Mouse (Mus musculus): ENCODE measurements around the gene Fhl2. TPM values are rescaled to one million over a fixed set of nuclear protein-coding genes. Genes with fewer than 3 reads are reported as not detected.

The Fhl2 gene
- polyA plus RNA-seq (2014; fragmentation: Nextera tagmentation; extraction: Ambion mirVana), result 17.4 and 18.5 TPM in 2 replicates

DNA sequence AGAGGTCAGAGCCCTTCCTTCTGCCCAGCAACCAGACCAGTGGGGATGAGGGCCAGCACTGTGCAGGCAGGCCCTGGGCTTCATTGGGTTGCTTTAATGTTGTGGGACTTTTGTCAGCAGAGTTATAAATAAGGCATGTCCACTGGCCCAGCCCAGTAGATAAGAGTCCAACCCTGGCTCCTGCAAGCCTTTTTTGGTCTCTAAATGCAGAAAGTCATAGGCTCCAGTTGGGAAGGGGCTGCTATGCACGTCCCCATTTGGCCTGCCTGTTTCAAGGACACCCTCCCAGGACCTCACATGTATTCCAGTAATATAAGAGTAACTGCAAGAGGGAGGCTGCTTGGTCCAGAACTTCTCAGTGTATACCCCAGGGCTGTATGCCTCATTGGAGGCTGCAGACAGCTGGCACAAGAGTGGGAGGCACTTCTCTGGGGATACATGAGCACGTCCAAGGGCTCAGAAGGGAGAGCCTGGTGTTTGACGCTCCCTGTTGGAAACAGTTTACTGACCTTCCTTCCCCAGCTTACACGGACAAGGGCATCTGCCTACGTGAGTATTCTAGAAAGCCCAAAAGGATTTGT lies at the start of gene Fhl2:
Gene Fhl2 (minus strand): TSS at position 324 of the 581 bp plus-strand sequence.
- WGBS, result 82% methylated on average over 5 of the region's 5 CpGs
- H3K27me3 ChIP-seq (ENCODE audit: control insufficient read depth, insufficient read depth, low read length), result no peaks in the 10 kb centered on the region
- H3K4me1 ChIP-seq (ENCODE audit: control insufficient read depth, insufficient read depth, low read length), result no peaks in the 10 kb centered on the region
- H3K4me3 ChIP-seq (replicated peaks; ENCODE audit: low read depth, low read length), result no peak within 1 kb of the TSS
- ATAC-seq (ENCODE audit: low FRiP score, low TSS enrichment) (no peak), DNase-seq (no peak)
- H3K27ac ChIP-seq (replicated peaks; ENCODE audit: low read depth, low read length), result no peak within 1 kb of the TSS
- no peak within 1 kb of the TSS for H3K4me2 ChIP-seq (ENCODE audit: low read length)
- H3K9ac ChIP-seq (replicated peaks; ENCODE audit: low read length), result no peak within 1 kb of the TSS
- no peaks in the 10 kb centered on the region for H3K9me3 ChIP-seq (ENCODE audit: control insufficient read depth, low read length)
- H3K36me3 ChIP-seq (ENCODE audit: control insufficient read depth, insufficient read depth, low read length), result no peaks in the 10 kb centered on the region

DNA sequence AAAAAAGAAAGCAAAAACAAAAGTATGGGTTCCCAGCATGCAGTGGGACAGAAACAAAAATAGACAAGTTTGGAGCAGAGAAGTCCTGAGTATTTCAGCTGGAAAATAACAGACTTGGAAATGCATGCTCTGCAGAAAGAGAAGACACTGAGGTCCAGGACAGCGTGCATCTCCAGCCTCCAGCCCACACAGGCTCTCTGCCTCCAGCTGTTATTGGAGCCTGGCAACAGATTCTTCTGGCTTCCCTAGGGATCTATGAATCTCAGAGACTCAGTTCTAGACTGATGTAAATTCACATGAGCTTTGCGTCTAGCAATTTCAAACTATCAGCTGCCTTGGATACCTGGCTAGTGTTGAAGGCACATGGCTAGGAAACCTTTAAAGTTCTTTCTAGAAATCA lies 48.2 kb upstream of the Fhl2 start:
- H3K4me2 ChIP-seq (ENCODE audit: low read length), result no peak overlapping the region
- H3K4me1 ChIP-seq (ENCODE audit: control insufficient read depth, insufficient read depth, low read length), result no peaks in the 10 kb centered on the region
- no peak overlapping the region for H3K9ac ChIP-seq (replicated peaks; ENCODE audit: low read length)
- ATAC-seq (ENCODE audit: low FRiP score, low TSS enrichment), result no peak
- no peak overlapping the region for H3K27ac ChIP-seq (replicated peaks; ENCODE audit: low read depth, low read length)
- no peaks in the 10 kb centered on the region for H3K9me3 ChIP-seq (ENCODE audit: control insufficient read depth, low read length)
- DNase-seq, result no peak
- H3K36me3 ChIP-seq (ENCODE audit: control insufficient read depth, insufficient read depth, low read length), result no peaks in the 10 kb centered on the region
- 87% methylated on average over 2 of the region's 2 CpGs for WGBS
- no peaks in the 10 kb centered on the region for H3K27me3 ChIP-seq (ENCODE audit: control insufficient read depth, insufficient read depth, low read length)
- no peak overlapping the region for H3K4me3 ChIP-seq (replicated peaks; ENCODE audit: low read depth, low read length)

DNA sequence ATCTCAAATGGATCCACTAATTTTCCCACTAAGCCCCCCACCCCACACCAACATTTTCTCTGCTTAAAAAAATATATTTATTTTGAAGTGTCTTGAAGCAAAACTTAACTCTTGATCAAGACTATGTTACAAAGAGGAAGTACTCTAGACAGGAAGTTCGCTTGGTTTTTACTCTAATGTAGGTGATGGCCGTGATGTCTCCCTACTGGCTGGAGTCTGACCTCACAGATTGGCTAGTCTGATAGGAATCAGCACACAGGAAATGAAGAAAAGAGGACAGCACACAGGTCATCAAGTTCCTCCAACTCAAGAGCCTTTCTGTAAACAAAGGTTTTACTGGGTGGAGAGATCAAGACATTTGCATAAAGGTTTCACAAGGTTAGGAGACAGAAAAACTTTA lies 44.4 kb upstream of the Fhl2 start:
- Histone ChIP-seq H3K4me3 (replicated peaks; ENCODE audit: low read depth, low read length) (no peak overlapping the region), H3K4me1 (ENCODE audit: control insufficient read depth, insufficient read depth, low read length) (no peaks in the 10 kb centered on the region), H3K9me3 (ENCODE audit: control insufficient read depth, low read length) (no peaks in the 10 kb centered on the region), H3K27ac (replicated peaks; ENCODE audit: low read depth, low read length) (no peak overlapping the region), H3K4me2 (ENCODE audit: low read length) (no peak overlapping the region), H3K27me3 (ENCODE audit: control insufficient read depth, insufficient read depth, low read length) (no peaks in the 10 kb centered on the region), H3K9ac (replicated peaks; ENCODE audit: low read length) (no peak overlapping the region), H3K36me3 (ENCODE audit: control insufficient read depth, insufficient read depth, low read length) (no peaks in the 10 kb centered on the region)
- 92% methylated on average over 2 of the region's 2 CpGs for WGBS
- ATAC-seq (ENCODE audit: low FRiP score, low TSS enrichment) (no peak), DNase-seq (no peak)

DNA sequence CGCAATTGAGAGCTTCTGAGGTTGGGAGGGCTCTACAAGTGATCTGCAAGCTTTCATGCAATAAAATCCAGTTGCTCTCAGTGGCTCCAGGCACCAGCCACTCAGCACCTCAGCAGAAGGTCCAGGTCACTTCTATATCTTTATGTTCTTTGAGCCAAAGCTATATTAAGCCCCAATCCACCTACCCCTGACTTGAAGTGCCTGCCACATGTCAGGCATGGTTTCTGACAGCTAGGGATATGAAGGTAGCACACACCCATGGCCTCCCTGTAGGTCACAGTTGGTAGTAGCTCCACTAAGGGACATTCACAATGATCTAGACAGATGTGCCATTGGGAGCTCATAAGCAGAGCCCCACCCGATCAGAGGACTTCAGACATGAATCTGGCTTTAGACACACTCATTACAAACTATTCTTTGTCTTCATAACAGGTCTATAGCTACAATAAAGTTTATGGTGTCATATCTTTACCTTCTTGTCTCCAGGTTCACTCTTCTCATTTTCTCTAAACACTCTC lies 43.1 kb upstream of the Fhl2 start:
- Histone ChIP-seq H3K27me3 (ENCODE audit: control insufficient read depth, insufficient read depth, low read length) (no peaks in the 10 kb centered on the region), H3K4me3 (replicated peaks; ENCODE audit: low read depth, low read length) (no peak overlapping the region), H3K9me3 (ENCODE audit: control insufficient read depth, low read length) (no peaks in the 10 kb centered on the region), H3K9ac (replicated peaks; ENCODE audit: low read length) (no peak overlapping the region), H3K4me1 (ENCODE audit: control insufficient read depth, insufficient read depth, low read length) (no peaks in the 10 kb centered on the region), H3K27ac (replicated peaks; ENCODE audit: low read depth, low read length) (no peak overlapping the region), H3K36me3 (ENCODE audit: control insufficient read depth, insufficient read depth, low read length) (no peaks in the 10 kb centered on the region), H3K4me2 (ENCODE audit: low read length) (no peak overlapping the region)
- DNase-seq, result no peak
- WGBS, result 87% methylated on average over 2 of the region's 2 CpGs
- ATAC-seq (ENCODE audit: low FRiP score, low TSS enrichment), result no peak

DNA sequence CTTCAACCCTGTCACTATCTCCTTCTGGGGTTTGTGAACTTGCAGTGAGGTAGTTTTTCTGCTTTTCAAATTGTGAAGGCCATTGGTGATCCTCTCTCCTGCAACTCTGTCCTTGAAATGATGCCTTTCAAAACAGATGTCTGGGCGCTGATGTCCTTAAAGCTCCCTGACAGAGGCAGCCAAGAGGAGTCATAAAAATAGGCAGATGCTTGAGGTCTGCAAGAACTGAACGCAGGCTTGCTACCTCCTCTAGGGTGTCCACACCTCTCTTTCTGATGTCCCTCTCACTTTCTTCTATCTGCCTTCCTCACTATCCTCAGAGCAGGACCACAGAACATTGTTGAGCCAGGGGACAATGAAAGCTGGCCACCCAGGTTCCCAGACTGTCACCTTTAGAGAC lies 41.7 kb upstream of the Fhl2 start:
- no peak for ATAC-seq (ENCODE audit: low FRiP score, low TSS enrichment)
- DNase-seq, result no peak
- H3K9me3 ChIP-seq (ENCODE audit: control insufficient read depth, low read length), result no peaks in the 10 kb centered on the region
- no peak overlapping the region for H3K27ac ChIP-seq (replicated peaks; ENCODE audit: low read depth, low read length)
- no peak overlapping the region for H3K4me3 ChIP-seq (replicated peaks; ENCODE audit: low read depth, low read length)
- no peaks in the 10 kb centered on the region for H3K4me1 ChIP-seq (ENCODE audit: control insufficient read depth, insufficient read depth, low read length)
- no peaks in the 10 kb centered on the region for H3K27me3 ChIP-seq (ENCODE audit: control insufficient read depth, insufficient read depth, low read length)
- H3K4me2 ChIP-seq (ENCODE audit: low read length), result no peak overlapping the region
- H3K36me3 ChIP-seq (ENCODE audit: control insufficient read depth, insufficient read depth, low read length), result no peaks in the 10 kb centered on the region
- whole genome bisulfite sequencing, result 86% methylated on average over 2 of the region's 2 CpGs
- H3K9ac ChIP-seq (replicated peaks; ENCODE audit: low read length), result no peak overlapping the region

DNA sequence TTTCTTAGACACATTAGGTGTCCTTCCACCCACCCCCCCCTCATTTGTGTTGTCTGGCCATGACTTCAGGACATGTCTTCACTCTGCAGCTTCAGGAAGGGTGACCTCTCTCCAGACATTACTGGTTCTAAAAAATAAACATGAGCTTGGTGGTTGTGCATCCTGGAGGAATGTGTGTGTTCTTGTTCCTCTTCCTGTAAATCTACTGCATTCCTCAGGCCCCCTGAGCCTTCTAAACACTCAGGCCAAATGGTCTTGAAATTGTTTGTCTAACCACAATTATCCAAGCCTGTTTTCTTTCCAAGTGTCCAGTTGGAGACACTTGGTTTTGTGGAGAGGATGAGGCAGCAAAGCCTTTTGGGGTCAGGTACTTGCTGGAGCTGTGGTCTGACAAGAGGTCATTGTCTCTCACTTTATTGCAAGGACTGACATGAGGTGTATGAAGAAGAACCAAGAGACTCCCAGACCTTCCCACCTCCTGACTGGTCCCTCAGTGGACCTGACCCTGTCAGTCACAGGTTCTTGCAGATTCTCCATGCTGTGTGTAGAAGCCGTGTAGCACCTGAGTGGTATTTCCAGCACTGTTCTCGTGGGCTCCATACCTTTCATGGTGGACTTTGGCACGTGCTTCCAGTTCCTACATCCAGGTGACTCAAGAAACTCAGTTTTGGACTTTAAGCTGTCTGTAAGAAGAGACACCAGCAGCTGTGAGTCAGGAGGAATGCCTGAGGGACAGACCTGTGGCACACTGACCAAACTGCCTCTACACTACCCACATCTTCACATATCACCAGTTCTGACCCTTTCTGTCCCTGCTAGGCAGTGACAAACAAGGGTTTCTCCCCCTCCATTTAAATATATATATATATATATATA lies 40.8 kb upstream of the Fhl2 start:
- no peak overlapping the region for H3K4me2 ChIP-seq (ENCODE audit: low read length)
- H3K9me3 ChIP-seq (ENCODE audit: control insufficient read depth, low read length), result no peaks in the 10 kb centered on the region
- H3K27me3 ChIP-seq (ENCODE audit: control insufficient read depth, insufficient read depth, low read length), result no peaks in the 10 kb centered on the region
- no peak for ATAC-seq (ENCODE audit: low FRiP score, low TSS enrichment)
- no peak overlapping the region for H3K27ac ChIP-seq (replicated peaks; ENCODE audit: low read depth, low read length)
- 80% methylated on average over 3 of the region's 3 CpGs for WGBS
- no peaks in the 10 kb centered on the region for H3K36me3 ChIP-seq (ENCODE audit: control insufficient read depth, insufficient read depth, low read length)
- DNase-seq, result no peak
- no peak overlapping the region for H3K9ac ChIP-seq (replicated peaks; ENCODE audit: low read length)
- no peak overlapping the region for H3K4me3 ChIP-seq (replicated peaks; ENCODE audit: low read depth, low read length)
- no peaks in the 10 kb centered on the region for H3K4me1 ChIP-seq (ENCODE audit: control insufficient read depth, insufficient read depth, low read length)

DNA sequence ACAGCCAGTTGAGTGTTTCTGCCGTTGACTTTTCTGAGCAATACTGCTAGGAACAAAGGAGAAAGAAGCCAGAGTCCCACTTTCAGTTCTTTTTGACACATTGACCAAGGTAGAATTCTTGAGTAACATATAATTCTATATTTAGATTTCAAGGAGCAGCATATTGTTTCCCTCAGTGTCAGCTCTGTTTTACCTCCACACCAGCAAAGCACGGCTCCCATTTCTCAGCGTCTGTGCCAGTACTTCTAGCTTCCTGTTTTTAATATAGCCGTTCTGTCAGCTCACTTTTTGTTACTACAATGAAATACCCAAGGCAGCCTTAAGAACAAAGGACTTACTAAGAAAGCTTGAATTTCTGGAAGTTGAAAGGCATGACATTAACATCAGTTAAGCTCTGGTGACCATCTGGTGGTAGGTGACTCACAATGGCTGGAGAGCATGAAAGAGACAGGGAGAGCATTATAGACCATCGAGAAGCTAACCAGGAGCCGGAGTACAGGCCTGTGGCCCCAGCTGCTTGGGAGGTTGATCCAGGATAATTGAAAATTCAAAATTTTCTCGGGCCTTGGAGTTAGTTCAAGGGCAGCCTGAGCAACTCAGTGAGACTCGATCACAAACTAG lies 28.9 kb upstream of the Fhl2 start:
- Histone ChIP-seq H3K4me2 (ENCODE audit: low read length) (no peak overlapping the region), H3K4me3 (replicated peaks; ENCODE audit: low read depth, low read length) (no peak overlapping the region), H3K4me1 (ENCODE audit: control insufficient read depth, insufficient read depth, low read length) (no peaks in the 10 kb centered on the region), H3K27me3 (ENCODE audit: control insufficient read depth, insufficient read depth, low read length) (no peaks in the 10 kb centered on the region), H3K9ac (replicated peaks; ENCODE audit: low read length) (no peak overlapping the region), H3K36me3 (ENCODE audit: control insufficient read depth, insufficient read depth, low read length) (no peaks in the 10 kb centered on the region), H3K27ac (replicated peaks; ENCODE audit: low read depth, low read length) (no peak overlapping the region), H3K9me3 (ENCODE audit: control insufficient read depth, low read length) (no peaks in the 10 kb centered on the region)
- DNase-seq (no peak), ATAC-seq (ENCODE audit: low FRiP score, low TSS enrichment) (no peak)
- 52% methylated on average over 8 of the region's 8 CpGs for WGBS

DNA sequence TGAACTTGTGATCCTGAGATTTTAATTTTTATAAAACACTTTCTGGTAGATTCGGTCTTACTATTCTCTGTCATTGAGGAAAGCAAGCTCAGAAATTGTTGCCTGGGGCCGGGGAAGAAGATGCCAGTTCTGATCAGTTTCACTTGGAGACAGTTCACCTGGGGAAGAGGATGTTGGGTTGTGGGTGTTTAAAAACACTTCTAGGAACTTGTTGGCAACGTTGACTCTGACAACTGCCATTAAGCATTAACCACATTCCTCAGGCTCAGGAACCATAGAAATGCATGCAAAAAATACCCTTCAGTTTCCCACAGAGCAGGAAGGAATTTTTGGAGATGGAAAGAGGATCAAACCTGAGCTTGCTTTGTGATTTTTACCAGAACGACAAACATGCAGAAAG lies 28.2 kb upstream of the Fhl2 start:
- DNase-seq (no peak), ATAC-seq (ENCODE audit: low FRiP score, low TSS enrichment) (no peak)
- H3K27me3 ChIP-seq (ENCODE audit: control insufficient read depth, insufficient read depth, low read length), result no peaks in the 10 kb centered on the region
- no peaks in the 10 kb centered on the region for H3K4me1 ChIP-seq (ENCODE audit: control insufficient read depth, insufficient read depth, low read length)
- no peaks in the 10 kb centered on the region for H3K36me3 ChIP-seq (ENCODE audit: control insufficient read depth, insufficient read depth, low read length)
- H3K9me3 ChIP-seq (ENCODE audit: control insufficient read depth, low read length), result no peaks in the 10 kb centered on the region
- 79% methylated on average over 4 of the region's 4 CpGs for WGBS
- no peak overlapping the region for H3K4me2 ChIP-seq (ENCODE audit: low read length)
- H3K27ac ChIP-seq (replicated peaks; ENCODE audit: low read depth, low read length), result no peak overlapping the region
- H3K9ac ChIP-seq (replicated peaks; ENCODE audit: low read length), result no peak overlapping the region
- no peak overlapping the region for H3K4me3 ChIP-seq (replicated peaks; ENCODE audit: low read depth, low read length)

Measured in midbrain, embryonic 14.5 days (tissue).